Mouse (Mus musculus) liver, adult 2 months (tissue): ENCODE results near the gene Hoxa3. TPM values are rescaled to one million over a fixed set of nuclear protein-coding genes. Genes with fewer than 3 reads are reported as not detected.

Source experiments
- DNase-seq: peaks from one replicate; pipeline ENCODE4 v3.0.0-alpha.2; 2011; ENCODE audit warnings: low read depth, low spot score; ENCODE audit errors: extremely low read depth
- H3K27ac ChIP-seq: fragments of 200-500 bp; replicated peaks from 2 replicates; pipeline ENCODE4 v1.5.1; 2012; ENCODE audit warnings: low read depth, mild to moderate bottlenecking, control low read depth, inconsistent platforms, low read length; ENCODE audit not compliant: insufficient read depth
- H3K27me3 ChIP-seq: fragments of 200-500 bp; 2 replicates; pipeline ENCODE4 v1.6.1; 2012; ENCODE audit warnings: mild to moderate bottlenecking, moderate library complexity, low read length, inconsistent platforms; ENCODE audit not compliant: control insufficient read depth, insufficient read depth
- H3K36me3 ChIP-seq: fragments of 200-500 bp; 2 replicates; pipeline ENCODE4 v1.6.1; 2012; ENCODE audit warnings: low read length, inconsistent platforms; ENCODE audit not compliant: control insufficient read depth, insufficient read depth
- H3K4me1 ChIP-seq: fragments of 200-500 bp; 2 replicates; pipeline ENCODE4 v1.6.1; 2011; ENCODE audit warnings: low read length; ENCODE audit not compliant: control insufficient read depth, insufficient read depth
- H3K4me3 ChIP-seq: fragments of 200-500 bp; 2 replicates; pipeline ENCODE4 v1.5.1; 2011; ENCODE audit warnings: low read depth, mild to moderate bottlenecking, control low read depth, low read length, moderate library complexity; ENCODE audit not compliant: insufficient read depth
- H3K79me2 ChIP-seq: fragments of 200-500 bp; 2 replicates; pipeline ENCODE4 v1.6.1; 2012; ENCODE audit warnings: inconsistent platforms, mild to moderate bottlenecking, low read length, moderate library complexity; ENCODE audit not compliant: control insufficient read depth, insufficient read depth
- H3K9ac ChIP-seq: fragments of 200-500 bp; 2 replicates; pipeline ENCODE4 v1.6.1; 2012; ENCODE audit warnings: low read depth, mild to moderate bottlenecking, control low read depth, inconsistent platforms, low read length
- CTCF ChIP-seq: fragments of 200-500 bp; IDR thresholded peaks from 2 replicates; pipeline ENCODE4 v1.5.1; 2011; ENCODE audit warnings: low read depth, low read length, control low read depth
- POLR2A ChIP-seq: fragments of 200-500 bp; IDR thresholded peaks from 2 replicates; pipeline ENCODE4 v1.6.1; 2011; ENCODE audit warnings: low read length, control low read depth; ENCODE audit not compliant: insufficient read depth; ENCODE audit errors: extremely low read depth
- WGBS: fragments of 180-500 bp; shearing (Covaris S2); methylation state at CpG from one replicate; pipeline ENCODE4 v1.1.7; 2018; 5-methylcytosine and 5-hydroxymethylcytosine counted together
- polyA plus RNA-seq: library from polyadenylated mRNA; depleted of rRNA; stranded (reverse); fragments of >200 nt; gene quantifications from 2 replicates; pipeline ENCODE4 v1.2.3, GENCODE M21; 2012
- total RNA-seq: library from RNA; depleted of rRNA; stranded (reverse); fragments of >200 nt; gene quantifications from 2 replicates; pipeline ENCODE4 v1.2.3, GENCODE M21; 2014

The Hoxa3 gene
- total and polyA plus RNA-seq, 2 experiments = 0.09 to 0.20 TPM

- H3K79me2 ChIP-seq = no peaks in the 10 kb centered on the region
- no peak overlapping the region for H3K4me3 ChIP-seq
- TF ChIP-seq POLR2A (no peak), CTCF (no peak)
- peaks cover 45% of the 10 kb centered on the region for H3K27me3 ChIP-seq
- H3K9ac ChIP-seq = no peak overlapping the region
- no peak for DNase-seq
- H3K36me3 ChIP-seq = no peaks in the 10 kb centered on the region
- H3K27ac ChIP-seq = no peak overlapping the region
- WGBS = 27% methylated on average over 14 of the region's 14 CpGs
- peaks cover 3% of the 10 kb centered on the region; the same call in 1 of the 2 replicates for H3K4me1 ChIP-seq
These were observed 5.6 kb upstream of the Hoxa3 start for GRCm38 (mm10) chr6:52218643-52219215.

GRCm38 (mm10) chr6:52217895-52218642 is 4.9 kb upstream of the Hoxa3 start:
- no peak for DNase-seq
- TF ChIP-seq CTCF (no peak), POLR2A (no peak)
- Histone ChIP-seq H3K4me3 (no peak overlapping the region), H3K27me3 (peaks cover 49% of the 10 kb centered on the region), H3K9ac (no peak overlapping the region), H3K36me3 (no peaks in the 10 kb centered on the region), H3K79me2 (no peaks in the 10 kb centered on the region), H3K27ac (no peak overlapping the region), H3K4me1 (peaks cover 3% of the 10 kb centered on the region; the same call in 1 of the 2 replicates)
- 18% methylated on average over 23 of the region's 23 CpGs for WGBS

- Histone ChIP-seq H3K4me3 (peak overlapping the region; percentile 19; the same call in 1 of the 2 replicates), H3K79me2 (no peaks in the 10 kb centered on the region), H3K27me3 (peaks cover 51% of the 10 kb centered on the region), H3K36me3 (no peaks in the 10 kb centered on the region), H3K9ac (no peak overlapping the region), H3K4me1 (peaks cover 3% of the 10 kb centered on the region; the same call in 1 of the 2 replicates), H3K27ac (no peak overlapping the region)
- whole genome bisulfite sequencing = 2% methylated on average over 25 of the region's 25 CpGs
- no peak for TF ChIP-seq POLR2A
- TF ChIP-seq CTCF = no peak
- no peak for DNase-seq
These were observed 4.3 kb upstream of the Hoxa3 start for GRCm38 (mm10) chr6:52217459-52217768.

- peaks cover 53% of the 10 kb centered on the region for H3K27me3 ChIP-seq
- no peak for DNase-seq
- TF ChIP-seq POLR2A (no peak), CTCF (no peak)
- no peak overlapping the region for H3K9ac ChIP-seq
- H3K4me3 ChIP-seq = no peak overlapping the region; the same call in 1 of the 2 replicates
- peaks cover 3% of the 10 kb centered on the region; the same call in 1 of the 2 replicates for H3K4me1 ChIP-seq
- no peaks in the 10 kb centered on the region for H3K79me2 ChIP-seq
- no peak overlapping the region for H3K27ac ChIP-seq
- 6% methylated on average over 60 of the region's 60 CpGs for WGBS
- no peaks in the 10 kb centered on the region for H3K36me3 ChIP-seq
These were observed 3.7 kb upstream of the Hoxa3 start for GRCm38 (mm10) chr6:52216691-52217458.

GRCm38 (mm10) chr6:52215771-52216535 is 2.8 kb upstream of the Hoxa3 start:
- no peak overlapping the region for H3K27ac ChIP-seq
- H3K4me3 ChIP-seq = no peak overlapping the region
- no peak for DNase-seq
- TF ChIP-seq POLR2A = no peak
- no peak for TF ChIP-seq CTCF
- peaks cover 59% of the 10 kb centered on the region for H3K27me3 ChIP-seq
- no peaks in the 10 kb centered on the region for H3K79me2 ChIP-seq
- 10% methylated on average over 30 of the region's 30 CpGs for WGBS
- H3K36me3 ChIP-seq = no peaks in the 10 kb centered on the region
- no peak overlapping the region for H3K9ac ChIP-seq
- no peaks in the 10 kb centered on the region for H3K4me1 ChIP-seq
